Mouse (Mus musculus): ENCODE results near the gene Sugp1. TPM values are rescaled to one million over a fixed set of nuclear protein-coding genes. Genes with fewer than 3 reads are reported as not detected.

Gene Sugp1
- 40.3 and 44.8 TPM in 2 replicates for polyA plus RNA-seq (2014; fragmentation: Nextera tagmentation; extraction: Ambion mirVana)

- H3K27ac ChIP-seq, result peak within 1 kb of the TSS; percentile 88
- peak; percentile 98 for DNase-seq (ENCODE audit: low spot score)
- no peaks in the 10 kb centered on the region for H3K9me3 ChIP-seq (ENCODE audit: control insufficient read depth, low read length)
- peak; percentile 97 for ATAC-seq (ENCODE audit: low FRiP score)
- WGBS, result under 1% methylated on average over 65 of the region's 65 CpGs
- peak within 1 kb of the TSS; percentile 98 for H3K9ac ChIP-seq
- peak within 1 kb of the TSS; percentile 99 for H3K4me3 ChIP-seq (replicated peaks; ENCODE audit: low read length)
- peak within 1 kb of the TSS; percentile 96 for H3K4me2 ChIP-seq (replicated peaks)
- no peaks in the 10 kb centered on the region for H3K27me3 ChIP-seq (ENCODE audit: control insufficient read depth, insufficient read depth, low read length)
- peaks cover 9% of the 10 kb centered on the region; the same call in 1 of the 2 replicates for H3K36me3 ChIP-seq (replicated peaks; ENCODE audit: control insufficient read depth, insufficient read depth)
- peaks cover 29% of the 10 kb centered on the region for H3K4me1 ChIP-seq (replicated peaks; ENCODE audit: control insufficient read depth, insufficient read depth, low read length)
Measured at GRCm38 (mm10) chr8:70042583-70043455, at the start of gene Sugp1, which contains the start of gene Mau2. Sugp1 (plus strand) TSS chr8:70042813. Mau2 (minus strand) TSS chr8:70042734.

- Histone ChIP-seq H3K4me2 (replicated peaks) (peak overlapping the region; percentile 83), H3K27me3 (ENCODE audit: control insufficient read depth, insufficient read depth, low read length) (no peaks in the 10 kb centered on the region), H3K4me3 (replicated peaks; ENCODE audit: low read length) (peak overlapping the region; percentile 90), H3K4me1 (replicated peaks; ENCODE audit: control insufficient read depth, insufficient read depth, low read length) (peaks cover 9% of the 10 kb centered on the region; the same call in 1 of the 2 replicates), H3K9me3 (ENCODE audit: control insufficient read depth, low read length) (no peaks in the 10 kb centered on the region), H3K36me3 (replicated peaks; ENCODE audit: control insufficient read depth, insufficient read depth) (no peaks in the 10 kb centered on the region), H3K9ac (peak overlapping the region; percentile 80), H3K27ac (0 out of 2 replicates have a peak overlapping the region, but pooled peaks have one; percentile 84)
- ATAC-seq (ENCODE audit: low FRiP score), result no peak
- under 1% methylated on average over 7 of the region's 7 CpGs for WGBS
- no peak for DNase-seq (ENCODE audit: low spot score)
Measured at GRCm38 (mm10) chr8:69995422-69995775, 47.2 kb upstream of the Sugp1 start.

- peak; percentile 97 for DNase-seq (ENCODE audit: low spot score)
- whole genome bisulfite sequencing, result under 1% methylated on average over 81 of the region's 87 CpGs
Measured at GRCm38 (mm10) chr8:69995776-69996588, 46.6 kb upstream of the Sugp1 start, which contains the start of gene Gatad2a. Gatad2a (minus strand) TSS chr8:69996384.

GRCm38 (mm10) chr8:69996589-69997285, 45.9 kb upstream of the Sugp1 start:
- peak overlapping the region; percentile 71 for H3K9ac ChIP-seq
- H3K4me2 ChIP-seq (replicated peaks), result peak overlapping the region; percentile 83
- H3K9me3 ChIP-seq (ENCODE audit: control insufficient read depth, low read length), result no peaks in the 10 kb centered on the region
- peaks cover 9% of the 10 kb centered on the region; the same call in 1 of the 2 replicates for H3K4me1 ChIP-seq (replicated peaks; ENCODE audit: control insufficient read depth, insufficient read depth, low read length)
- H3K27ac ChIP-seq, result peak overlapping the region; percentile 71
- no peaks in the 10 kb centered on the region for H3K27me3 ChIP-seq (ENCODE audit: control insufficient read depth, insufficient read depth, low read length)
- peak overlapping the region; percentile 90 for H3K4me3 ChIP-seq (replicated peaks; ENCODE audit: low read length)
- DNase-seq (ENCODE audit: low spot score) (no peak), ATAC-seq (ENCODE audit: low FRiP score) (no peak)
- H3K36me3 ChIP-seq (replicated peaks; ENCODE audit: control insufficient read depth, insufficient read depth), result no peaks in the 10 kb centered on the region
- 3% methylated on average over 35 of the region's 35 CpGs for WGBS

More at GRCm38 (mm10) chr8:69995776-69996588, 46.6 kb upstream of the Sugp1 start, which contains the start of gene Gatad2a:
- Histone ChIP-seq H3K4me3 (replicated peaks; ENCODE audit: low read length) (peak within 1 kb of the TSS; percentile 90), H3K4me2 (replicated peaks) (peak within 1 kb of the TSS; percentile 83), H3K9me3 (ENCODE audit: control insufficient read depth, low read length) (no peaks in the 10 kb centered on the region), H3K27me3 (ENCODE audit: control insufficient read depth, insufficient read depth, low read length) (no peaks in the 10 kb centered on the region), H3K4me1 (replicated peaks; ENCODE audit: control insufficient read depth, insufficient read depth, low read length) (peaks cover 9% of the 10 kb centered on the region; the same call in 1 of the 2 replicates), H3K27ac (peak within 1 kb of the TSS; percentile 84), H3K9ac (peak within 1 kb of the TSS; percentile 80), H3K36me3 (replicated peaks; ENCODE audit: control insufficient read depth, insufficient read depth) (no peaks in the 10 kb centered on the region)
- ATAC-seq (ENCODE audit: low FRiP score), result peak; percentile 100

GRCm38 (mm10) chr8:69998706-69999105, 43.9 kb upstream of the Sugp1 start:
- H3K9ac ChIP-seq, result no peak overlapping the region
- no peak overlapping the region for H3K27ac ChIP-seq
- no peaks in the 10 kb centered on the region for H3K9me3 ChIP-seq (ENCODE audit: control insufficient read depth, low read length)
- no peaks in the 10 kb centered on the region for H3K27me3 ChIP-seq (ENCODE audit: control insufficient read depth, insufficient read depth, low read length)
- no peaks in the 10 kb centered on the region for H3K36me3 ChIP-seq (replicated peaks; ENCODE audit: control insufficient read depth, insufficient read depth)
- no peak overlapping the region for H3K4me2 ChIP-seq (replicated peaks)
- no peak for ATAC-seq (ENCODE audit: low FRiP score)
- 91% methylated on average over 3 of the region's 3 CpGs for WGBS
- DNase-seq (ENCODE audit: low spot score), result no peak
- H3K4me1 ChIP-seq (replicated peaks; ENCODE audit: control insufficient read depth, insufficient read depth, low read length), result peaks cover 9% of the 10 kb centered on the region; the same call in 1 of the 2 replicates
- no peak overlapping the region for H3K4me3 ChIP-seq (replicated peaks; ENCODE audit: low read length)

GRCm38 (mm10) chr8:69999236-69999635, 43.4 kb upstream of the Sugp1 start:
- H3K9me3 ChIP-seq (ENCODE audit: control insufficient read depth, low read length), result no peaks in the 10 kb centered on the region
- no peak overlapping the region for H3K9ac ChIP-seq
- H3K36me3 ChIP-seq (replicated peaks; ENCODE audit: control insufficient read depth, insufficient read depth), result no peaks in the 10 kb centered on the region
- no peak overlapping the region for H3K27ac ChIP-seq
- DNase-seq (ENCODE audit: low spot score) (no peak), ATAC-seq (ENCODE audit: low FRiP score) (no peak)
- WGBS, result 98% methylated on average over 4 of the region's 4 CpGs
- H3K4me1 ChIP-seq (replicated peaks; ENCODE audit: control insufficient read depth, insufficient read depth, low read length), result peaks cover 6% of the 10 kb centered on the region; the same call in 1 of the 2 replicates
- no peak overlapping the region for H3K4me2 ChIP-seq (replicated peaks)
- H3K4me3 ChIP-seq (replicated peaks; ENCODE audit: low read length), result no peak overlapping the region
- H3K27me3 ChIP-seq (ENCODE audit: control insufficient read depth, insufficient read depth, low read length), result no peaks in the 10 kb centered on the region

- no peak for ATAC-seq (ENCODE audit: low FRiP score)
- H3K27me3 ChIP-seq (ENCODE audit: control insufficient read depth, insufficient read depth, low read length), result no peaks in the 10 kb centered on the region
- H3K4me1 ChIP-seq (replicated peaks; ENCODE audit: control insufficient read depth, insufficient read depth, low read length), result peaks cover 2% of the 10 kb centered on the region; the same call in 1 of the 2 replicates
- H3K27ac ChIP-seq, result no peak overlapping the region
- no peak overlapping the region for H3K4me2 ChIP-seq (replicated peaks)
- no peaks in the 10 kb centered on the region for H3K36me3 ChIP-seq (replicated peaks; ENCODE audit: control insufficient read depth, insufficient read depth)
- no peak overlapping the region for H3K4me3 ChIP-seq (replicated peaks; ENCODE audit: low read length)
- no peak overlapping the region for H3K9ac ChIP-seq
- DNase-seq (ENCODE audit: low spot score), result no peak
- no peaks in the 10 kb centered on the region for H3K9me3 ChIP-seq (ENCODE audit: control insufficient read depth, low read length)
- WGBS, result 78% methylated on average over 2 of the region's 2 CpGs
Measured at GRCm38 (mm10) chr8:70000226-70000625, 42.4 kb upstream of the Sugp1 start.

GRCm38 (mm10) chr8:70001176-70001891, 41.3 kb upstream of the Sugp1 start:
- no peak overlapping the region for H3K9ac ChIP-seq
- H3K36me3 ChIP-seq (replicated peaks; ENCODE audit: control insufficient read depth, insufficient read depth), result no peaks in the 10 kb centered on the region
- no peak overlapping the region for H3K4me3 ChIP-seq (replicated peaks; ENCODE audit: low read length)
- H3K4me2 ChIP-seq (replicated peaks), result peak overlapping the region; percentile 24
- ATAC-seq (ENCODE audit: low FRiP score), result no peak
- H3K27me3 ChIP-seq (ENCODE audit: control insufficient read depth, insufficient read depth, low read length), result no peaks in the 10 kb centered on the region
- WGBS, result 3% methylated on average over 16 of the region's 16 CpGs
- no peak for DNase-seq (ENCODE audit: low spot score)
- no peaks in the 10 kb centered on the region; the same call in 1 of the 2 replicates for H3K4me1 ChIP-seq (replicated peaks; ENCODE audit: control insufficient read depth, insufficient read depth, low read length)
- H3K27ac ChIP-seq, result no peak overlapping the region
- no peaks in the 10 kb centered on the region for H3K9me3 ChIP-seq (ENCODE audit: control insufficient read depth, low read length)
